Mouse (Mus musculus) bone marrow macrophage, adult 2 months (primary cell): Measurements from ENCODE around the gene Clec5a.

ENCODE experiments used
- CTCF ChIP-seq: IDR thresholded peaks from 2 replicates; pipeline ENCODE4 v1.5.1; 2012; ENCODE audit warnings: low read depth, mild to moderate bottlenecking, low read length, moderate library complexity
- POLR2A ChIP-seq: IDR thresholded peaks from 2 replicates; pipeline ENCODE4 v1.6.1; 2012; ENCODE audit warnings: mild to moderate bottlenecking, low read depth, low read length, borderline replicate concordance

GRCm38 (mm10) chr6:40544690-40545089 lies 40.9 kb downstream of the Clec5a start:
- TF ChIP-seq CTCF (no peak), POLR2A (no peak)
